Mouse (Mus musculus) CH12.LX (cell line): Measurements from ENCODE around the gene Rsph6a. TPM values are rescaled to one million over a fixed set of nuclear protein-coding genes. Genes with fewer than 3 reads are reported as not detected.

Source experiments
- DNase-seq: peaks from one replicate; pipeline ENCODE4 v3.0.0-alpha.2; 2013; ENCODE audit errors: extremely low read depth
- H3K27ac ChIP-seq: 2 replicates; pipeline ENCODE4 v1.5.1; 2012; ENCODE audit warnings: low read depth, mild to moderate bottlenecking, control low read depth, moderate library complexity; ENCODE audit not compliant: insufficient read depth
- H3K27me3 ChIP-seq: replicated peaks from 2 replicates; pipeline ENCODE3; 2012; ENCODE audit warnings: inconsistent platforms
- H3K36me3 ChIP-seq, 2 experiments: replicated peaks in 1 of 2; 2 replicates each; pipeline versions ENCODE3 to v1.6.1; 2012; ENCODE audit warnings: inconsistent platforms in 1 of 2, low read length in 1 of 2, mild to moderate bottlenecking in 1 of 2, mixed read lengths in 1 of 2, moderate library complexity in 1 of 2; ENCODE audit not compliant: control insufficient read depth in 1 of 2, insufficient read depth in 1 of 2
- H3K4me1 ChIP-seq, 2 experiments: 2 replicates each; pipeline ENCODE4 v1.6.1; 2012; ENCODE audit warnings: inconsistent platforms in 1 of 2, moderate library complexity in 1 of 2; ENCODE audit not compliant: insufficient read depth in 2 of 2, control insufficient read depth in 1 of 2
- H3K4me2 ChIP-seq: 2 replicates; pipeline ENCODE4 v1.6.1; 2012; ENCODE audit warnings: low read depth, mild to moderate bottlenecking, control low read depth; ENCODE audit not compliant: poor library complexity, insufficient read depth, severe bottlenecking
- H3K4me3 ChIP-seq, 3 experiments: fragments of 150-350 bp in 1 of 3; sonication (generic) in 1 of 3; replicated peaks in 1 of 3; 2 replicates each; pipeline versions ENCODE3 to v1.5.1; 2011 to 2012; ENCODE audit warnings: low read depth in 2 of 3, low read length in 2 of 3, mild to moderate bottlenecking in 2 of 3, moderate library complexity in 2 of 3, control low read depth in 1 of 3, improper control_type of control experiment in 1 of 3, inconsistent platforms in 1 of 3, mixed read lengths in 1 of 3; ENCODE audit not compliant: poor library complexity in 1 of 3
- H3K79me2 ChIP-seq: replicated peaks from 2 replicates; pipeline ENCODE4 v1.6.1; 2012; ENCODE audit warnings: mild to moderate bottlenecking, moderate library complexity; ENCODE audit not compliant: control insufficient read depth, poor library complexity, insufficient read depth, severe bottlenecking; ENCODE audit errors: extremely low read depth
- H3K9ac ChIP-seq: 2 replicates; pipeline ENCODE4 v1.6.1; 2012; ENCODE audit warnings: low read depth, mild to moderate bottlenecking, control low read depth, moderate library complexity; ENCODE audit not compliant: insufficient read depth
- H3K9me3 ChIP-seq: replicated peaks from 2 replicates; pipeline ENCODE3; 2012; ENCODE audit warnings: low read length, inconsistent platforms, mixed read lengths
- BHLHE40 ChIP-seq: IDR thresholded peaks from 2 replicates; pipeline ENCODE4 v1.6.1; 2011; ENCODE audit warnings: mild to moderate bottlenecking, low read depth, low read length, improper control_type of control experiment
- CHD2 ChIP-seq: IDR thresholded peaks from 2 replicates; pipeline ENCODE4 v1.6.1; 2011; ENCODE audit warnings: low read length, improper control_type of control experiment
- CTCF ChIP-seq, 2 experiments: IDR thresholded peaks in 1 of 2; conservative IDR thresholded peaks in 1 of 2; 2 replicates each; pipeline ENCODE4 v1.5.1; 2011 to 2012; ENCODE audit warnings: low read depth in 2 of 2, low read length in 2 of 2, improper control_type of control experiment in 1 of 2, inconsistent platforms in 1 of 2, mild to moderate bottlenecking in 1 of 2, moderate library complexity in 1 of 2
- E2F4 ChIP-seq: IDR thresholded peaks from 2 replicates; pipeline ENCODE4 v1.6.1; 2011; ENCODE audit warnings: low read depth, low read length, improper control_type of control experiment; ENCODE audit not compliant: insufficient replicate concordance
- ELF1 ChIP-seq: IDR thresholded peaks from 2 replicates; pipeline ENCODE4 v1.6.1; 2014; ENCODE audit warnings: low read depth, mild to moderate bottlenecking, inconsistent platforms, low read length, improper control_type of control experiment
- EP300 ChIP-seq: IDR thresholded peaks from 2 replicates; pipeline ENCODE4 v1.6.1; 2011; ENCODE audit warnings: low read length, improper control_type of control experiment
- ETS1 ChIP-seq: conservative IDR thresholded peaks from 2 replicates; pipeline ENCODE4 v1.6.1; 2012; ENCODE audit warnings: low read depth, mild to moderate bottlenecking, inconsistent platforms, low read length, improper control_type of control experiment, moderate library complexity
- GABPA ChIP-seq: IDR thresholded peaks from 2 replicates; pipeline ENCODE4 v1.6.1; 2012; ENCODE audit warnings: low read depth, low read length, improper control_type of control experiment, inconsistent platforms; ENCODE audit not compliant: insufficient replicate concordance
- JUND ChIP-seq: conservative IDR thresholded peaks from 2 replicates; pipeline ENCODE4 v1.6.1; 2011; ENCODE audit warnings: low read depth, low read length, improper control_type of control experiment
- KAT2A ChIP-seq: IDR thresholded peaks from 2 replicates; pipeline ENCODE4 v1.6.1; 2012; ENCODE audit warnings: low read length, improper control_type of control experiment, inconsistent platforms; ENCODE audit not compliant: insufficient replicate concordance
- MAX ChIP-seq: IDR thresholded peaks from 2 replicates; pipeline ENCODE4 v1.6.1; 2011; ENCODE audit warnings: low read length, improper control_type of control experiment
- MAZ ChIP-seq: IDR thresholded peaks from 2 replicates; pipeline ENCODE4 v1.6.1; 2012; ENCODE audit warnings: low read depth, mild to moderate bottlenecking, inconsistent platforms, low read length, improper control_type of control experiment, moderate library complexity
- MXI1 ChIP-seq: IDR thresholded peaks from 2 replicates; pipeline ENCODE4 v1.6.1; 2011; ENCODE audit warnings: mild to moderate bottlenecking, low read depth, low read length, improper control_type of control experiment
- MYC ChIP-seq: IDR thresholded peaks from 2 replicates; pipeline ENCODE4 v1.6.1; 2011; ENCODE audit warnings: low read depth, mild to moderate bottlenecking, improper control_type of control experiment, low read length
- PAX5 ChIP-seq: IDR thresholded peaks from 2 replicates; pipeline ENCODE4 v1.6.1; 2012; ENCODE audit warnings: low read length, inconsistent platforms, mixed read lengths
- POLR2A ChIP-seq: IDR thresholded peaks from 2 replicates; pipeline ENCODE4 v1.6.1; 2011; ENCODE audit warnings: low read depth, mild to moderate bottlenecking, improper control_type of control experiment, low read length
- POLR2AphosphoS2 ChIP-seq: IDR thresholded peaks from 2 replicates; pipeline ENCODE4 v1.6.1; 2011; ENCODE audit warnings: low read depth, low read length, improper control_type of control experiment
- TBP ChIP-seq: conservative IDR thresholded peaks from 2 replicates; pipeline ENCODE4 v1.6.1; 2011; ENCODE audit warnings: low read depth, low read length, improper control_type of control experiment
- TCF12 ChIP-seq: IDR thresholded peaks from 2 replicates; pipeline ENCODE4 v1.6.1; 2014; ENCODE audit warnings: low read depth, mild to moderate bottlenecking, inconsistent platforms, low read length, improper control_type of control experiment
- USF2 ChIP-seq: conservative IDR thresholded peaks from 2 replicates; pipeline ENCODE4 v1.6.1; 2011; ENCODE audit warnings: low read depth, low read length, improper control_type of control experiment
- ZC3H11A ChIP-seq: IDR thresholded peaks from 2 replicates; pipeline ENCODE4 v1.6.1; 2012; ENCODE audit warnings: low read depth, mild to moderate bottlenecking, inconsistent platforms, low read length, improper control_type of control experiment
- ZNF384 ChIP-seq: IDR thresholded peaks from 2 replicates; pipeline ENCODE4 v1.6.1; 2012; ENCODE audit warnings: low read depth, low read length, improper control_type of control experiment, inconsistent platforms
- dilution Hi-C: fragments of 300-500 bp; cut with MboI; formaldehyde crosslinking; loops from 2 replicates; pipeline ENCODE4 v1.14.3; 2020; ENCODE audit warnings: low sequenced_read_pairs; ENCODE audit not compliant: extremely low pct_unique_long_range_greater_than_20kb, extremely low pct_ligation_motif_present
- in situ Hi-C: fragments of 300-500 bp; cut with MboI; formaldehyde crosslinking; loops from 3 replicates; pipeline ENCODE4 v1.14.3; 2019; ENCODE audit warnings: low sequenced_read_pairs, low pct_ligation_motif_present, low pct_unique_long_range_greater_than_20kb, mixed read lengths
- polyA plus RNA-seq: library from polyadenylated mRNA; unstranded; fragments of >175 nt; gene quantifications from 2 replicates; pipeline ENCODE4 v1.2.1, GENCODE M21; 2012; ENCODE audit warnings: low read depth; ENCODE audit not compliant: insufficient read length
- total RNA-seq, 2 experiments: library from RNA; depleted of rRNA; stranded (reverse); fragments of 300-350 nt in 1 of 2; fragments of >200 nt in 1 of 2; gene quantifications; 2 replicates each; pipeline ENCODE4 v1.2.3; 2012 to 2014

Gene Rsph6a
- total and polyA plus RNA-seq, 3 experiments = 0.25 TPM; not detected in 2

DNA sequence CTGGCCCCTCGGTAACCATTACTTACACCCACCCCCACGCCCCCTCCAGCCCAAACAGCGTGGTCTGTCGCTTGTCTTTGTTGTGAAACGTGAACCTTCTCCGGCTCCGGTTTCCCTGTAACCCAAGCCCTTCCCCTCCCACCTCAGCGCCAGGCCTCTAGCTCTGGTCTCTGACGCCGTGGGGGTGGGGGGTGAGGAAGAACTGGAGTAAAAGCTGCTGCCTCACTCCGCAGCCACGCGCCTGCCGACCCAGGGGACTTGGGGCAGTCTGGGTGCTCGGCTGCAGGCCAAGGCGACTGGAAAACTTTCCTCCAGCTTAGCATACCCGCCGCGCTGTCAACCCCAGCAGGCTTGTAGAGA, 41.2 kb downstream of the Rsph6a start:
- no peak for DNase-seq
- in situ Hi-C loops = no loop called here
- TF ChIP-seq MYC = no peak
- 0 out of 2 replicates have a peak, but pooled peaks have one; percentile 13 for TF ChIP-seq CHD2
- no peak for TF ChIP-seq MXI1
- TF ChIP-seq EP300 = 0 out of 2 replicates have a peak, but pooled peaks have one; percentile 11
- peak; percentile 47; the same call in 1 of the 2 replicates for TF ChIP-seq BHLHE40
- TF ChIP-seq ETS1 = 0 out of 2 replicates have a peak, but pooled peaks have one; percentile 7
- 0 out of 2 replicates have a peak, but pooled peaks have one; percentile 22 for TF ChIP-seq TCF12
- TF ChIP-seq ZNF384 = no peak
- Histone ChIP-seq H3K79me2 (no peaks in the 10 kb centered on the region), H3K27ac (no peak overlapping the region), H3K4me2 (peak overlapping the region; percentile 67), H3K27me3 (peaks cover 82% of the 10 kb centered on the region), H3K9me3 (no peaks in the 10 kb centered on the region), H3K4me3 (peak overlapping the region in 2 of 3 experiments; percentile 20 to 72), H3K4me1 (peaks cover 5 to 25% of the 10 kb centered on the region in 2 experiments; a peak in 3 of 4 replicates), H3K9ac (peak overlapping the region; percentile 87; the same call in 1 of the 2 replicates), H3K36me3 (no peaks in the 10 kb centered on the region)
- dilution Hi-C loops = no loop called here

GRCm38 (mm10) chr7:19096421-19096976, 42.0 kb downstream of the Rsph6a start:
- Histone ChIP-seq H3K27ac (no peak overlapping the region), H3K36me3 (no peaks in the 10 kb centered on the region), H3K27me3 (peaks cover 82% of the 10 kb centered on the region), H3K4me3 (no peak overlapping the region), H3K9me3 (no peaks in the 10 kb centered on the region), H3K4me2 (no peak overlapping the region), H3K79me2 (no peaks in the 10 kb centered on the region), H3K4me1 (peaks cover 5 to 25% of the 10 kb centered on the region in 2 experiments; a peak in 3 of 4 replicates), H3K9ac (no peak overlapping the region)
- TF ChIP-seq JUND (no peak), MAZ (no peak)
- dilution Hi-C loops = no loop called here
- no peak for DNase-seq
- in situ Hi-C loops = no loop called here

DNA sequence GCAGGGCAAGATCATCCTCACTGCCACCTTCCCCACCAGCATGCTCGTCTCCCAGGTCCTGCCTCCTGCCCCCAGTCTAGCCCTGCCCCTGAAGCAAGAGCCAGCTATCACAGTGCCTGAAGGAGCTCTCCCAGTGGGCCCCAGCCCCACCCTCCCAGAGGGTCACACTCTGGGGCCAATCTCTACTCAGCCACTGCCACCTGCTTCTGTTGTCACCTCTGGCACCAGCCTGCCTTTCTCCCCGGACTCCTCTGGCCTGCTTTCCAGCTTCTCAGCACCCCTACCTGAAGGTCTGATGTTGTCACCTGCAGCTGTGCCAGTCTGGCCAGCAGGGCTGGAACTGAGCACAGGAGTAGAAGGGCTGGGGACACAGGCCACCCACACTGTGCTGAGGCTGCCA, 42.7 kb downstream of the Rsph6a start:
- dilution Hi-C loops = no loop called here
- H3K27me3 ChIP-seq = peaks cover 81% of the 10 kb centered on the region
- in situ Hi-C loops = no loop called here

More for the DNA sequence above, 42.7 kb downstream of the Rsph6a start:
- no peaks in the 10 kb centered on the region for H3K79me2 ChIP-seq
- no peak overlapping the region for H3K27ac ChIP-seq
- H3K9ac ChIP-seq = no peak overlapping the region
- DNase-seq = no peak
- no peaks in the 10 kb centered on the region for H3K9me3 ChIP-seq
- H3K4me3 ChIP-seq = no peak overlapping the region
- peaks cover 5 to 25% of the 10 kb centered on the region in 2 experiments; a peak in 3 of 4 replicates for H3K4me1 ChIP-seq
- no peak overlapping the region for H3K4me2 ChIP-seq
- TF ChIP-seq CTCF (conservative IDR thresholded peaks at IDR 0.05 in 1 of 2, IDR thresholded peaks at IDR 0.05 in 1 of 2; ENCODE audit: low read depth in 2 of 2, low read length in 2 of 2) (no peak), TBP (no peak), MYC (no peak), MAZ (no peak), ELF1 (no peak), CHD2 (no peak), MAX (no peak), ZC3H11A (no peak), POLR2AphosphoS2 (no peak), EP300 (no peak), BHLHE40 (no peak), POLR2A (no peak), JUND (no peak), E2F4 (no peak), GABPA (no peak), ETS1 (no peak), PAX5 (no peak), USF2 (no peak), KAT2A (no peak)
- H3K36me3 ChIP-seq = no peaks in the 10 kb centered on the region
